In genomic region chr13:74399298-74399839, GRCm38 (mm10) we compare ENCODE assay signal across 8 mouse cellular contexts. TPM values are rescaled to one million over a fixed set of nuclear protein-coding genes. Genes with fewer than 3 reads are reported as not detected.
A peak's percentile ranks its signal among the peaks of the same experiment; 100 is the strongest.
DNase-seq lines count a peak whose midpoint lies in the region; ATAC-seq and TF ChIP-seq lines count a peak whose summit lies in the region.

Gene Ftl1-ps1 (plus strand): TSS chr13:74399694.

- no peak within 1 kb of the TSS for H3K9ac ChIP-seq in embryonic facial prominence, embryonic 11.5 days (replicated peaks; ENCODE audit: low read length)
- peak within 1 kb of the TSS; percentile 44 for H3K9ac ChIP-seq in heart, embryonic 13.5 days

- H3K27me3 ChIP-seq in spleen, adult 2 months (ENCODE audit: control insufficient read depth, insufficient read depth, low read length): no peaks in the 10 kb centered on the region
- H3K27me3 ChIP-seq in embryonic facial prominence, embryonic 11.5 days (ENCODE audit: control insufficient read depth, insufficient read depth, low read length): no peaks in the 10 kb centered on the region
- H3K27me3 ChIP-seq in heart, embryonic 13.5 days (replicated peaks): peaks cover 13% of the 10 kb centered on the region

- H3K4me3 ChIP-seq in spleen, adult 2 months (ENCODE audit: extremely low read depth, insufficient read depth, insufficient read length): no peak within 1 kb of the TSS
- H3K4me3 ChIP-seq in embryonic facial prominence, embryonic 11.5 days (ENCODE audit: low read depth, low read length): no peak within 1 kb of the TSS
- peak within 1 kb of the TSS; percentile 30 for H3K4me3 ChIP-seq in heart, embryonic 13.5 days
- no peak within 1 kb of the TSS for H3K4me3 ChIP-seq in macrophage (ENCODE audit: inconsistent target)

- TF ChIP-seq POLR2A in spleen, adult 2 months (IDR thresholded peaks at IDR 0.05; ENCODE audit: low read depth, low read length): no peak

- H3K4me2 ChIP-seq in embryonic facial prominence, embryonic 11.5 days (ENCODE audit: low read depth, low read length): 0 out of 2 replicates have a peak within 1 kb of the TSS, but pooled peaks have one; percentile 11
- H3K4me2 ChIP-seq in heart, embryonic 13.5 days: peak within 1 kb of the TSS; percentile 58

- no peaks in the 10 kb centered on the region for H3K4me1 ChIP-seq in spleen, adult 2 months (ENCODE audit: control insufficient read depth, insufficient read depth, insufficient read length)
- H3K4me1 ChIP-seq in embryonic facial prominence, embryonic 11.5 days (ENCODE audit: control insufficient read depth, insufficient read depth, low read length): no peaks in the 10 kb centered on the region
- H3K4me1 ChIP-seq in heart, embryonic 13.5 days: no peaks in the 10 kb centered on the region; the same call in 1 of the 2 replicates

- H3K79me2 ChIP-seq in macrophage (ENCODE audit: inconsistent target): no peaks in the 10 kb centered on the region

- TF ChIP-seq CTCF in spleen, adult 2 months (IDR thresholded peaks at IDR 0.05; ENCODE audit: extremely low read depth, insufficient read depth, insufficient read length, insufficient replicate concordance): no peak

- 39% methylated on average over 11 of the region's 11 CpGs for WGBS in spleen, adult 2 months
- 11% methylated on average over 11 of the region's 11 CpGs for WGBS in embryonic facial prominence, embryonic 11.5 days
- 12% methylated on average over 11 of the region's 11 CpGs for WGBS in heart, embryonic 13.5 days
- WGBS in macrophage (ENCODE audit: missing documents): 43% methylated on average over 11 of the region's 11 CpGs

- H3K36me3 ChIP-seq in spleen, adult 2 months (ENCODE audit: control insufficient read depth, insufficient read depth, low read length): no peaks in the 10 kb centered on the region
- no peaks in the 10 kb centered on the region for H3K36me3 ChIP-seq in embryonic facial prominence, embryonic 11.5 days (replicated peaks; ENCODE audit: control insufficient read depth, insufficient read depth, low read depth, low read length)
- no peaks in the 10 kb centered on the region for H3K36me3 ChIP-seq in heart, embryonic 13.5 days
- H3K36me3 ChIP-seq in macrophage (ENCODE audit: inconsistent target): no peaks in the 10 kb centered on the region

- DNase-seq in spleen, adult 2 months (ENCODE audit: low read depth in 1 of 2, low spot score in 2 of 2): no peak
- no peak for DNase-seq in spleen, postnatal 4 days (ENCODE audit: low spot score in 2 of 2)
- DNase-seq in embryonic facial prominence, embryonic 11.5 days (ENCODE audit: low spot score): no peak
- peak; percentile 35 for DNase-seq in kidney, postnatal 10 days
- no peak for DNase-seq in T-cell, adult 2 months (ENCODE audit: low spot score)
- no peak for DNase-seq in right cerebral cortex, adult 2 months (ENCODE audit: low spot score in 2 of 2)

- H3K27ac ChIP-seq in spleen, adult 2 months (ENCODE audit: insufficient read depth, low read length): no peak within 1 kb of the TSS
- H3K27ac ChIP-seq in embryonic facial prominence, embryonic 11.5 days (replicated peaks; ENCODE audit: low read depth, low read length): no peak within 1 kb of the TSS
- no peak within 1 kb of the TSS for H3K27ac ChIP-seq in heart, embryonic 13.5 days (replicated peaks)
- no peak within 1 kb of the TSS for H3K27ac ChIP-seq in macrophage

- no peaks in the 10 kb centered on the region for H3K9me3 ChIP-seq in embryonic facial prominence, embryonic 11.5 days (replicated peaks; ENCODE audit: control insufficient read depth, low read length)
- H3K9me3 ChIP-seq in heart, embryonic 13.5 days: no peaks in the 10 kb centered on the region

- ATAC-seq in embryonic facial prominence, embryonic 11.5 days (replicated peaks; ENCODE audit: insufficient number of reproducible peaks, low FRiP score, low TSS enrichment, low read depth): no peak
- no peak for ATAC-seq in heart, embryonic 13.5 days (ENCODE audit: extremely low read depth, insufficient number of reproducible peaks, low FRiP score, low TSS enrichment)

RNA-seq across cellular contexts. Expression of gene Ftl1-ps1, which starts in this region (rescaled TPM):
- polyA plus RNA-seq in spleen, adult 2 months (2012; rRNA removed): 30.7 and 40.0 TPM in 2 replicates
- 68.4 and 74.2 TPM in 2 replicates for polyA plus RNA-seq in embryonic facial prominence, embryonic 11.5 days (2014; fragmentation: Nextera tagmentation; extraction: Ambion mirVana)
- polyA plus RNA-seq in heart, embryonic 13.5 days (2015; fragmentation: Nextera tagmentation; extraction: Ambion mirVana): 79.1 and 99.5 TPM in 2 replicates
- total RNA-seq in macrophage (2018; cell fraction: chromatin; rRNA removed): 10 to 100 TPM in 19 of 26 experiments, 1 to 10 TPM in 7; 2.5 to 41.1 (median 21.3) TPM
- 100 to 1,000 TPM; 287 to 689 (median 416) TPM for total RNA-seq in macrophage (2018; cell fraction: cytosol; rRNA removed)
- 10 to 100 TPM; 22.4 to 93.9 (median 50.4) TPM for total RNA-seq in macrophage (2018; cell fraction: nucleus; rRNA removed)
- 124 to 738 TPM (median 612 TPM) in 3 replicates for polyA plus RNA-seq in macrophage (2018)
